Mouse (Mus musculus): Measurements from ENCODE around the gene Ppp1r8.

Ppp1r8 gene

DNA sequence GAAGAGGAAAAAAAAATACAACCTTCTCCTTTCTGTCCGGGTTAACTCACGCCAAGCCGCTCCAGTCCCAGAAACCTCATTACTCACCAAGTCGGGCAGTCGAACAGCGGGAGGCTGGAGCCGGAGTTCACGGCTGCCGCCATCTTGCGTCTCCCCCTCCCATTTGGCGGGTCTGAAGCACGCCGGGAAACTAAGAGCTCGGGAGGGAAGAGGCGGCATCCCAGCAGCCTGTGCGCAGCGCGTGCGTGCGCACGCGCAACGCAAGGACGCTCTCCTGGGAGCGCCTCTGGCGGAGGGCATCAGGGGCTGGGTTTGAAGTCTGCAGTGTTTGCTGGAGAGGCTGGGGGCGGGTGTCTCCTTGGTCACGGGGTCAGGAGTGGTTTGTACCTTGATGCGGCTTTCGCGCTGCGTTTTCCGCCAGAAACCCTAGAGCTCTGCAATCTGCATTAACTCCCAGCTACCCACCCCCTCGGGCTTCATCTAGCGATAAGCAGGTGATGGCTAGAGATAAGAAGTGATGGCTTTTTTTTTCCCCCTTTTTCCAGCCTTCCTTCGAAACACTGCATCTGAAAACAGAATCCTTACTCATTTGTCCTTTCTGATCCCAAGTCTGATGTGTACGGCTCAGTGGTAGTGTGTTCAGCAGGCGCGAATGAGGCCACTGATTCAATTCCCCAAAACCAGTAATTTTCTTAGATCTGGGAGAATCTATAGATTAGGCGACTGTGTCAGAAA lies at the start of gene Ppp1r8:
Ppp1r8 (minus strand) TSS at position 200 of the 735 bp plus-strand sequence.
- peak; percentile 74 to 84 for DNase-seq (ENCODE audit: low spot score in 2 of 2)

DNA sequence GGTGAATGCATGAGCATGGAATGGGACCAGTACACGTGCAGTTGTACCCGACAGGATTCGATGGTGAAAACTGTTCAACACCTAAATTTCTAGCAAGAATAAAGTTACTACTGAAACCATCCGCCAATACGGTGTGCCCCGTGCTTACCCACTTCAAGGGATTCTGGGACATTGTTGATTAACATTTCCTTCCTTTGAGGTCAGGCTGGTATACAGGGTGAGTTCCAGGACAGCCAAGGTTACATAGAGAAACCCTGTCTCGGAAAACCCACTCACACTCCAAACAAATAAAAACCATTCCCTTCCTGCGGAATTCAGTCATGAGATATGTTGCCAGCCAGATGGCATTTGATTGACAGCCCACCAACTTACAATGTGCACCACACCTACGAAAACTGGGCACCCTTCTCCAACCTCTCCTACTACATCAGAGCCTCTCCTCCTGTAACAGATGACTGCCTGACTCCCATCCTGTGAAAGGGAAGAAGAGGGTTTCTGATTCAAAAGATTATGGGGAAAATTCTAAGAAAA lies 41.9 kb upstream of the Ppp1r8 start:
- DNase-seq (ENCODE audit: low spot score in 2 of 2), result peak in 1 of 2 experiments; percentile 10

DNA sequence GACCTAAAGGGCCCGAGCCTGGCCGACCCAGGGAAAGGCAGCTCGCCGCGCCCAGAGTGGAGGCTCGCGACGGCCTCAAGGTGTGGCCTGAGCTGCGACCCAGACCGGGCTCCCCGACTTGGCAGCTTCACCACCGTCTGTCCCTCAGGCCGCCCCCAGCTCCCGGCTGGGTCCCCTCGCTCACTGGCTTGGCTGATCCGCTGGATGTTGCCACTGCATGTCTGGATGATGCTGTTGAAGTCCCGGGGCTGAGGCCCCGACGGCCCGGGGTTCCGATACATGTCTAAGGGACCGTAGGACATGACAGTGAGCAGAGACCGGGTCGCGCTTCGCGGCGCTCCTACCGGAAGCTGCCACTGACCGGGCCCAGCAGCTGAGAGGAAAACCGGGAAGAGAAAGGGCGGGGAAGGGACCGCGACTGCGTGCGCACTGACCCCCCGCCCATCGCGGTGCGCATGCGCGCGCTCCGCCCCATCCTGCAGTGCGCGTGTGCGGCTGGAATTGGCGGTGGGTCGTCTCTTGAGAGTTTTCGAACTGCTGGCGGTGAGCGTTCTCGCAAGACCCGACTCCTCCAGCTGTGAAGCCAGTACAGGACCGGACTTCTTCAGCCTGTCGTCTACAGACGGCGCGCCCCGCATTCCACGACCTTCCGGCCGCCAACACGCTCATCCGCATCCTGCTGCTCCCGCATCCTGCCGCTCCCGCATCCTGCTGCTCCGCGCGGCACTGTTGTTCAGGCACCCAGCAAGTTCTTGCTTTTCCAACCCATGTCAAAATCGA lies 41.3 kb upstream of the Ppp1r8 start, which contains the start of gene Stx12:
Stx12 (minus strand) TSS at position 446 of the 780 bp plus-strand sequence.
- peak; percentile 63 to 74 for DNase-seq (ENCODE audit: low spot score in 2 of 2)

DNA sequence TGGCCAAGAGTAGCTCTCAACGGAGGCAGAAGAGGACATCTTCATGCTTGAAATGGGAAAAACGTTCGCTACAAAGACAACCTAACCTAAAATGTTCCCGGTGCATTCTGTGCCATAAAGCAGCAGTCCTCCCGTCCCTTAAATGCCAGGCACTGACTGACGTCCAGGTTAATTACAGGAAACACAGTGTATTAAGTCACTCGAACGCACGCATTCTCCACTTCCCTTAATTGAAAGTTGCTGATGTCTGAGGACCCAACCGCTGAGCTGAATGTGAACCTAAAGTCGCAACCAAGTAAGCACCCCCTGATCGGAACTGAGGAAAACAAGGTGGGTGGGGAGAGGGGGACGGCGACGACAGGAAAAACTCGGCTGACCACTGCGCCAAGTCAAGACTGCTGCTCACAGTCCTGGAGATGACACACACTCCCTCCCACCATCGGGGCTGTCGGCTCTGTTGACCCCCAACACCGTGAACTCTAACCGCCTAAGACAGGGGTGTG lies 40.6 kb upstream of the Ppp1r8 start:
- DNase-seq (ENCODE audit: low spot score in 2 of 2), result peak; percentile 12 to 48

DNA sequence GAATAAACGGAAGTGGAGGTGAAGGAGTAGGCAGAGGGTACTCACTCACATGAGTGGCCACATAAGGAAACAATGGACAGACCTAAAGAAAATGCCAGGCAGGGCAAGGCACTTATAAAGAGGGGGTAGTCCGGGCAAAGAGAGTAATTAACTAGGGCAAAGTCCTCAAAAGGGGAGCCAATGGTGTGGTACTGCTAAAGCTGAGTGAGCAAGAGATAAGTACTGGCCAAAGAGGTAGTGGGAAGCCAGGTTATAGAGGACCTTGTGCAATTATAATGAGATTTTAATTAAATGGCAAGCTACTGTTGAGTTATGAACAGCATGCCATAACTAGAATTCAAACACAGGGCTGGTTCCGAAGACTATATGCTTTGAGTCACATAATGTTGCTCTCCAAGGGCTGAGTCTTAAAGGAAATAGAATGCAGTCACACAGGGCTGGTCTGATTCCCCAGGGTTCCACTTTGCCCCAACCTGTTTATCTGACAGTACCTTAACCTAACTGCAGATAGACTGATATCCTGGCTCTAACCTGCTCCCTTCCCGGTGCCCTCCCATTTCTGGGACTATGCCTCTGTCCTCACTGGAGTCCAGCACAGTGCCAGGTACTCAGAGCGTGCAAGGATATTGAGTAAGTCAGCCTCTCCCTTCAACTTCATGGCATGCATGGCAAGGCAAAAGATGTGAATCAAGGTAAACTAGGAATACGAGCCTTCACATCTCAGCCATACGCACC lies 31.6 kb upstream of the Ppp1r8 start:
- no peak for DNase-seq (ENCODE audit: low spot score in 2 of 2)

DNA sequence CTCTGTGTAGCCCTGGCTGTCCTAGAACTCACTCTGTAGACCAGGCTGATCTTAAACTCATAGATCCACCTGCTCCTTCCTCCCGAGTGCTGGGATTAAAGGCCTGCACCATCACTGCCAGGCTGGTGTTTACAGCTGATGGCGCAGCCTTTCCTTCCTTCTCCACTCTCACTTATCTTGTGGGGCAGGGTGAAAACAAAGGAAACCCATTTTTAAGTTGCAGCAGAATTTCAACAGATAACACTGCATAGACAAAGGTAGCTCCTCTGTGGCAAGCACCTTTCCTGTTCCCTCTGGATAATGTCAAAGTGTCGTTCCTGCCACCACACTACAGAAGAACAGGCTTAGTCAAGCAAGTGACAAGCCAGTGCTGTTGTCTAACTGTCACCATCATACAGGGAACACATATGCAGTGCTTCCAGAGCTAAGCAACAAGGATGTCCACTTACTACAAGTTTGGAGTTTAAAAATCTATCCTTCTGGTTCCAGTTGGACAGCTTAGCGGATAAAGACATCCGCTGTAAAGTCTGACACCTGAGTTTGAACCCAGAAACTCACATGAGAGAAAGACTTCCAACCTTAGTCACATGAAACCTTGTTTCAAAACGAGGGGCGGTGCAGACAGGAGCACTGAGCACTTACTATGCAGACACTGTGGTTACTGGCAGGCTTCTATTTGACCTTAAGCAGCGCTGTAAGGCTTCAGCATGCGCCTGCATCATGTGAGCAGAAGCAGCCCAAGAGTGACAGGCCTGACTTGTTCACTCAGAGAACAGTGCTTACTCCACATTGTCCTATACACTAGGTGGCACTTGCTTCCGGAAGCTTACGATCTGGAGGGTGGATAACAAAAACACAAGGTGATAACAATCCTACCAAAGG lies 30.8 kb upstream of the Ppp1r8 start:
- DNase-seq (ENCODE audit: low spot score in 2 of 2), result no peak

DNA sequence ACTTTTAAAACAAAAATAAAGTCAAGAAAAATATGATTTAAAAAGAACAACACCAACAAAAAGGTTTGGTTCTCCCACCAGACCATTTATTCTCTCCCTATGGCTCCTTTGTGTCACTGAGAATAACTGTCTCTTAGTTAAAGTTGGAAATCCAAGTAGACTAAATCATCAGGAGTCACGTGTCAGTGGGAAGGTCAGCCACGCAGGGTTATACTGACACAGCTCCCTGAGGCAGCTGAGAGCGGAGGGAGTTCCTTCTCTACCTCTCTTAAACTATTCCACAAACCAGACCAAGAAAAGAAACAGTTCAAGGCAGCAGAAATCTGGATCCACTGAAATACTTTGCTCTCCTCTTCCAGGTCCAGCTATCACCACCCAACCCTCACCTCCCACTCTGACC lies 28.1 kb upstream of the Ppp1r8 start:
- DNase-seq (ENCODE audit: low spot score in 2 of 2), result no peak

DNA sequence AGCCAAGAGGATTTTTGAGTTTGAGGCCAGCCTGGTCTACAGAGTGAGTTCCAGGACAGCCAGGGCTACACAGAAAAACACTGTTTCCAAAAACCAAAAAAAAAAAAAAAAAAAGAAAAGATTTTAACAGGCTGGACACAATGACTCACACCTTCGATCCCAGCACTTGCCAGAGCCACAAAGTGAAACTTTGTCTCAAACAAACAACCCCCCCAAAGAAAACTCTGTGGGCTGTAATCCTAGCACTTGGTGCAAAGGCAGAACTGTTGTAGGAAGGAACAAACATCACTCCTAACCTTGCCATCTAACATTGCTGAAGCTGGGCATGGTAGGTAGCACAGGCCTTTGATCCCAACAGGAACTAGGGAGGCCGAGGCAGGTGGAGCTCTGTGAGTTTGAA lies 21.9 kb upstream of the Ppp1r8 start:
- DNase-seq (ENCODE audit: low spot score in 2 of 2), result no peak

DNA sequence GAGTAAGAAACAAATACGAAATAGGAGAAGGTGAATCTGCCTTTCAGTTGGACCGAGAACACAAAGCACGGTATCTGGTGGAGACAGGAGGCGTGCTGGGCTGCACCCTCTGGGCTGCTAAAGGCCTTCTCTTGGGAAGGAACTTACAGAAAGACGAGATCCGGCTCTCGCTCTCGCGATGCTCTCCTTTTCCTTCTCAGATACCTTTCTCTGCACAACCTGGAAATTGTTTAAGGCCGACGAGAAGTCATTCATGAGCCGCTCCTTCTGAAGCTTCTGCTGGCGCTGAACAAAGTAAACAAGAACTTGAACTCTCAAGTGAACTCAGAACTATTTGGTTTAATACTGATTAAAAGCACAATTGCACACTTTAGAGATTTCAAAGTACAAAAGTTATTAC lies 20.0 kb upstream of the Ppp1r8 start:
- no peak for DNase-seq (ENCODE audit: low spot score in 2 of 2)

DNA sequence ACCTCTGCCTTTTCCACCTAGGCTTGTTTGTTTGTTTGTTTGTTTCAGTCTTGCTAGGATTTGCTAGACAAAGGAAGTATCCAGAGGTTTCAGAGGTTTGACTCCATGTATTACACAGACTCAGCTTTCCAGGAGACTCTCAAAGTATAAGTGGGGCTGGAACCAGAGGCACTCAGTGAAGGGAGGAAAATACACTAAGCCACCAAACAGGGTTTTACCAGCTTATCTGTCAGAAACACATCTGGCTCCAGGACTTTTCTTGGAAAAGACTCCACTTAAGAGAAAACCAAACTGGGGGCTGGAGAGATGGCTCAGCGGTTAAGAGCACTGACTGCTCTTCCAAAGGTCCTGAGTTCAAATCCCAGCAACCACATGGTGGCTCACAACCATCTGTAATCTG lies 17.9 kb upstream of the Ppp1r8 start:
- DNase-seq (ENCODE audit: low spot score in 2 of 2), result no peak

DNA sequence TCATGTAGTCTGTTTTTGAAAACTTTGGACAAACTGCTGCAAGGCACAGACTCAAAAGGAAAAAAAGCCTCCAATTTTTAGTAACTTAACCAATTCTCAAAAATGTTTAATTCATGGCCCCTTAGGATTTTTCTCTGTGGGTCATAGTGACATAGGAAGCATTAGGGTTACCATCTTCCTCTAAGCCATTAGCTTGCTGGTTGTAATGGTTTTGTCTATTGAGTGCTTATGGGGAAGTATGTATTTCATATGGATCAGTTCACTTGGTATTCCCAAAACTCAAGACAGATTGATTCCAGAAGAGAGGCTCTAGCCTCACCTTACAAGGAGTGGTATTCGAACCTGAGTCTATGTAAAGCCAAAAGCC lies 719 bp upstream of the Ppp1r8 start:
- DNase-seq (ENCODE audit: low spot score in 2 of 2), result no peak

DNA sequence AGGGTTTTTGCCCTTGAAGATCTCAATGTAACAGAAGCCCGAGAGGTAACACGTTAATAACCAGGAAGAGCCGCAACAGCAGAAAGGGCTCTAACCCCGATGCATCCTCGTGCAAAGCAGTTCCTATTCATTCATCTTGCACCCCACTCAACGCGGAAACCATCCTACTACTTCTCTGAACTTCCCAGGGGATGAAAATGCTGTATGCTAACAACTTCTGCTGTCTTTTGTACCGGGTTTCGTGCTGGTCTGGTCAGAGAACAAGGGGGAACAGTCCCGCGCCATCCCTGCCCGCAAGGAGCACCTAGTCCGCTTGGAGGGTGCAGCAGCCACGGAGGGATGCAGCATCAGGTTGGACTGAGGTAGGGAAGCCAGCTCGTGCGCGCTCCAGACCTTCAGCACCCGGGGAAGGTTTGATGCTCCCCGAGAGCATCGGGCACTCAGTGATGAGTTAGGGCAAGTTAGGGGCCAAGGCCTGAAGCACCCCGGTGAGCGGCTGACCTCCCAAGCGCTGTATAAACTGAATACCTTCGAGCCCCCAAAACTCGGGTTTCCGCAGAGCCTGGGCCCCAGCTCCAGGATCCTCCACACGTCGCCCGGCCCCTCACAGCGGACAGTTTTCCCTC lies 575 bp downstream of the Ppp1r8 start:
- peak in 1 of 2 experiments; percentile 9 for DNase-seq (ENCODE audit: low spot score in 2 of 2)

DNA sequence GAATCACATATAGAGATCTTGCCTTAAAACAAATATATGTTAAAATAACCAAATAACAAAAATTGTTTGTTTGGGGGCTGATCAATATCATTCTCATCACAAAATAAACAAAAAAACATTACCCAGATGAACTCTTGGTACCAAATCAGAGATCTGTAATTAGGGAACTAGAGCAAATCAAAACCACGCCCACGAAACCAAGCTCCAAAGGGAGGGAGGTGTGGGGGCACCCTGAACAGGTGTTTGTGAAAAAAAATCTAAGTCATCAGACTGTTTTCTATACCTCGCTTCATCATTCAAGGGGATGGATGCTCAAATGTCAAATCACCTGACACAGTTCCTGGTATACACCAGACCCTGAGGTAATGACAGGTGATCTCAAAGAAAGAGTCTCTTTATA lies 1.5 kb downstream of the Ppp1r8 start:
- peak in 1 of 2 experiments; percentile 17 for DNase-seq (ENCODE audit: low spot score in 2 of 2)

DNA sequence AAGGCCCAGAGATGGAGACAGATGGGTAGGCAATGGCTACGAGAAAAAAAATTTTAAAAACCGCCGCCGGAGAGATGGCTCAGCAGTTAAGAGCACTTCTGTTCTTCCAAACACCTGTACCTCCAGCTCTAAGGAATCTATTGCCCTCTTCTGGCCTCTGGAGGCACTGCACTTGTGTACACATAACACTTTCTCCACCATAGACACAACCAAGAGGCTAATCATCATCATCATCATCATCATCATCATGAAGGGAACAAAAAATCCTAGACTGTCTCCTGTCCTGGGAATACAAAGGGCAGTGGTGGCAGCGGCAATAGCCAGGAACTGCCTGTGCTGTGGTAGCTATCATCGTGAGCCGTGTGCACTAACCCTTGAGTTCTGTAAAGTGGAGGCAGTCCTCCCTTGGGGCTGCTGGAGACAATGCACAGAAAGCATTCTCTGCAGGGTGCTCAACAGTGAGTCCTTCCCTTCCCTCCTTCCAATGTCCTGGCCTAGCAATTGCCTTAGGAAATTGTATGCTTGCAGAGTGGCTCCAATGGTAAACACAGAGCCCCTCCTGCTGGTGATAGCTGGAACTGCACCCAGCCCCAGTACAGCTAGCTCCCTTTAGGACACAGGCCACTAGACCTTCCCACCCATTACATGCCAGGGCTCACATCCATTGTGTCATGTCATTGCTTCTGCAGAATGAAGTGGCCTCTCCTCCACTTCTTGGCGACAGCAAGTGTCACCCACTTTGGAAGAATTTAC lies 19.2 kb downstream of the Ppp1r8 start:
- DNase-seq (ENCODE audit: low spot score in 2 of 2), result peak; percentile 71 to 82

DNA sequence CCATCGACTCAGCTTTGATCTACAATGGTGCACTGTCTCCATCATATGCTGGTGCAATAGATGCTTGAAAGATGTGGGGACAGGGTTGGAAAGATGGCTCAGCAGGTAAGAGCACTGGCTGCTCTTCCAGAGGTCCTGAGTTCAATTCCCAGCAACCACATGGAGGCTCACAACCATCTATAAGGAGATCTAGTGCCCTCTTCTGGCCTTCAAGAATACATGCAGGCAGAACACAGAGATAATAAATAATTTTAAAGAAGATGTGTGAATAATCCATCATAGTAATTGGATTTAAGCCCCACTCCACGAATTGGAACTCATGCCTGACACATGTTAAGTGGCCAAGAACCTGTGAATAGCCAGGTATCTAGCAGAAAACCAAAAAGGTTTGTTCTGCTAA lies 24.5 kb downstream of the Ppp1r8 start:
- DNase-seq (ENCODE audit: low spot score in 2 of 2), result no peak

DNA sequence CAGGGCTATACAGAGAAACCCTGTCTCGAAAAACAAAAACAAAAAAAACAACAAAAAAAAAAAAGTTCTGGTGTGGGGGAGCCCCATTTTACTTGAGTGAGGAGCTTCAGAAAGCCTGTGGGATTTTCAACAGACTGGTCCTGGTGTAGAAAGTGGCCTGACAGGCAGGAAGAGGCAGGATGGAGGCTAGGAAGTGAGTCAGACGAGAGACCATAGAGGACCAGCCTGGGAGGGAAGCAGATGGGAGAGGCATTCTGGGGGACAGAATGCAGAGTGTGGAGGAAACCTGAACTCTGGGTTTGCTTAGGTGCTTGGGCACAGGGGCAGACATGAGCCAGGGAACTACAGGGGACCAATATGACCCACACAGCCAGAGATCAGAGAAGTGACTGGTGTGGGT lies 26.1 kb downstream of the Ppp1r8 start:
- DNase-seq (ENCODE audit: low spot score in 2 of 2), result no peak

DNA sequence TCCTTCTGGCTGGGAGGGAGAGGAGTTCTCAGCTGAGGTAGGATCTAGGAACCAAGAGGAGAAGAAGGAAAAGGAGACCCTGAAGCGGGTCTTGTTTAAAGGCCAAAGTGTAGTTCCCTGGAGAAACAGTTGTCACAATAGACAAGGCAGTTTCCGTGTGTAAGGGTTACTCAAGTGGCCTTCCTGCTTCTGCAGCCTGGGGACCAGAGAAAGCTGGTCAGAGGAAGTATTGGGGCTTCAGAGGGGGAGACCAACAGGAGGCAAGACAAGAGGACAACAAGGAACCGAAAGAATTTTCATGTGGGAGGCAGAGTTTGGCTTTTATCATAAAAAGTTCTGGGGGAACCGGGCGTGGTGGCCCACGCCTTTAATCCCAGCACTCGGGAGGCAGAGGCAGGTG lies 26.6 kb downstream of the Ppp1r8 start:
- no peak for DNase-seq (ENCODE audit: low spot score in 2 of 2)

DNA sequence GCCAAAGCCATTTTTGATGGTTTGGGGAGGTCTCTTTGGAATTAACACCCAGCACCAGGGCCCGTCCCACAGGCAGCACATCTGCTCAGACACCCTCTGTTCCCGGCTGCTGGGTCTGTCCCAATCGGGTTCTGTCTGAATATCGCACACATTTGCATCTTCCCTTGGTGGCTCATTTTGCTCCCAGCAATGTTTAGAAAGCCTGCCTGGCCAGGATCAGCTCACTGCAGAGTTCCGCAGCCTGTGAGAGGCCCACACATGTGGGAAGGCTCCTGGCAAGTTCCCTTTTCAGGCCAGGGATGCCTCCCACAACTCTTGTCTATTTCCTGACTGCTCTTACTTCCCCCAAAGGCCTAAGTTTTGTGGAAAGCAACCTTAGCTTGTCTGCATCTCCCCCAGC lies 33.3 kb downstream of the Ppp1r8 start:
- DNase-seq (ENCODE audit: low spot score in 2 of 2), result no peak

DNA sequence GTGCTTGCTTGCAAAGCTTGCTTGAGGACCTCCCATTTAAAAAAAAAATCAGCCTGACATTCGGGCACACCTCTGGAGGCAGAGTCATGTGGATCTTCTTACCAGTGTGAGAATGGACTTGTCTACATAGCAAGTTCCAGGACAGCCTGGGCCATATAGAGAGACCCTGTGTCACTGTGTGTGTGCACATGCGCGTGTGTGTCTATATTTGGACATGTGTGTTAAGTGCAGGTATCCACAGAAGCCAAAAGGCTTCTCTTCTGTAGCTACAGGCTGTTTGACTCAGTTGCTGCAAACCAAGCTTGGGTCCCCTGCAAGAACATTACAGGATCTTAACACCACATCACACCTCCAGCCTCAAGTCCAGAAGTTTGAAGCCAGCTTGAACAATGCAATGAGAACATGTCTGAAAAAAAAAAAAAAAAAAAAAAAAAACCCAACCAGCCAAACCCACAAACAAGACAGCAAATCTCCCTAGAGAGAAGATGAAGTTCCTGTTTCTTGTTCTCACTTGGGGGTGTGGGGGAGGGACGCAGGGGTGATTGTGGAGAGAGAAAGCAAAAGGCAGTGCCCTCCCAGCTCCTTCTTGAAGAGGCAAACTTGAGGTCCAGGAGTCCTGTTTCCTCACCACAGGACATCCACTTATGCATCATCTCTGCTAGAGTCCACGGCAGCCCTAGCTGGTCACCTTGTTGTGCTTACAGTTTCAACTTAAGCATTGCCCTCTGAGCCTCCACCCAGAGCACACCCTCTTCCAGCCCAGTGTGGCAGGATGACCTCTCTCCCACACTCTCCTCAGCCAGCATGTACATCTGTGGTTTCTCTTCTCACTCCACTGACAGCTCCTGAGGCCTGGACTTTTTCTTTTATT lies 35.0 kb downstream of the Ppp1r8 start:
- DNase-seq (ENCODE audit: low spot score in 2 of 2), result peak; percentile 41 to 71
